Mouse (Mus musculus): ENCODE results near the gene Gmppb.

- TF ChIP-seq CTCF (IDR thresholded peaks at IDR 0.05; ENCODE audit: extremely low read depth, insufficient read depth, low read length) (no peak), POLR2A (IDR thresholded peaks at IDR 0.05; ENCODE audit: extremely low read depth, insufficient read depth, low read length) (no peak)
Observed at GRCm38 (mm10) chr9:108003531-108003890, 45.5 kb upstream of the Gmppb start.
